Mouse (Mus musculus): Measurements from ENCODE around the gene Avpr1a.

DNA sequence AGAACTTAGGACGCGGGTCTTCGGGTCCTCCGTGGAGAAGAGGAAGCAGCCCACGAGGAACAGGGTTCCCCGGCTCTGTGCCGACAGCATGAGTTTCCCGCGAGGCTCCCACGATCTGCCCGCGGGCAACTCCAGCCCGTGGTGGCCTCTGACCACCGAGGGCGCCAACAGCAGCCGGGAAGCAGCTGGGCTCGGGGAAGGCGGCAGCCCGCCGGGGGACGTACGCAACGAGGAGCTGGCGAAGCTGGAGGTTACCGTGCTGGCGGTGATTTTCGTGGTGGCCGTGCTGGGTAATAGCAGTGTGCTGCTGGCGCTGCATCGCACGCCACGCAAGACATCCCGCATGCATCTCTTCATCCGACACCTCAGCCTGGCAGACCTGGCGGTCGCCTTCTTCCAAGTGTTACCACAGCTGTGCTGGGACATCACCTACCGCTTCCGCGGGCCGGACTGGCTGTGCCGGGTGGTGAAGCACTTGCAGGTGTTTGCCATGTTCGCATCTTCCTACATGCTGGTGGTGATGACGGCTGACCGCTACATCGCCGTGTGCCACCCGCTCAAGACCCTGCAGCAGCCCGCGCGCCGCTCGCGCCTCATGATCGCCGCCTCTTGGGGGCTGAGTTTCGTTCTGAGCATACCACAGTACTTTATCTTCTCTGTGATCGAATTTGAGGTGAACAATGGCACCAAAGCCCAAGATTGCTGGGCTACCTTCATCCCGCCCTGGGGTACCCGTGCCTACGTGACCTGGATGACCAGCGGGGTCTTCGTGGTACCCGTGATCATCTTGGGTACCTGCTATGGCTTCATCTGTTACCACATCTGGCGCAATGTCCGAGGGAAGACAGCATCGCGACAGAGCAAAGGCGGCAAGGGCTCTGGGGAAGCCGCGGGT, 665 bp downstream of the Avpr1a start:
- no peak for TF ChIP-seq CTCF (IDR thresholded peaks at IDR 0.05; ENCODE audit: extremely low read depth, insufficient read depth, insufficient read length, insufficient replicate concordance)
- no peak for TF ChIP-seq POLR2A (IDR thresholded peaks at IDR 0.05; ENCODE audit: low read depth, low read length)

Measured in spleen, adult 2 months (tissue).